Mouse (Mus musculus): ENCODE measurements at regions not wholly inside any gene's neighbourhood (a gene's known extent, or its start where the extent isn't known, plus 50 kb on each side); places are given as distances from the start of the nearest gene placed in this dataset.

- TF ChIP-seq GATA1 (IDR thresholded peaks at IDR 0.05; ENCODE audit: borderline replicate concordance, low read length) (no peak), FLI1 (IDR thresholded peaks at IDR 0.05; ENCODE audit: low read length) (no peak)
These were observed 259.3 kb upstream of the Hs6st1 start for GRCm38 (mm10) chr1:35808894-35809293.

Measured in megakaryocyte, embryonic 14.5 days (primary cell).